Mouse (Mus musculus): ENCODE data around the gene Casz1. TPM values are rescaled to one million over a fixed set of nuclear protein-coding genes. Genes with fewer than 3 reads are reported as not detected.

Casz1 gene
- total RNA-seq, 2 experiments from 2014 or later = 1.1 to 1.8 TPM

DNA sequence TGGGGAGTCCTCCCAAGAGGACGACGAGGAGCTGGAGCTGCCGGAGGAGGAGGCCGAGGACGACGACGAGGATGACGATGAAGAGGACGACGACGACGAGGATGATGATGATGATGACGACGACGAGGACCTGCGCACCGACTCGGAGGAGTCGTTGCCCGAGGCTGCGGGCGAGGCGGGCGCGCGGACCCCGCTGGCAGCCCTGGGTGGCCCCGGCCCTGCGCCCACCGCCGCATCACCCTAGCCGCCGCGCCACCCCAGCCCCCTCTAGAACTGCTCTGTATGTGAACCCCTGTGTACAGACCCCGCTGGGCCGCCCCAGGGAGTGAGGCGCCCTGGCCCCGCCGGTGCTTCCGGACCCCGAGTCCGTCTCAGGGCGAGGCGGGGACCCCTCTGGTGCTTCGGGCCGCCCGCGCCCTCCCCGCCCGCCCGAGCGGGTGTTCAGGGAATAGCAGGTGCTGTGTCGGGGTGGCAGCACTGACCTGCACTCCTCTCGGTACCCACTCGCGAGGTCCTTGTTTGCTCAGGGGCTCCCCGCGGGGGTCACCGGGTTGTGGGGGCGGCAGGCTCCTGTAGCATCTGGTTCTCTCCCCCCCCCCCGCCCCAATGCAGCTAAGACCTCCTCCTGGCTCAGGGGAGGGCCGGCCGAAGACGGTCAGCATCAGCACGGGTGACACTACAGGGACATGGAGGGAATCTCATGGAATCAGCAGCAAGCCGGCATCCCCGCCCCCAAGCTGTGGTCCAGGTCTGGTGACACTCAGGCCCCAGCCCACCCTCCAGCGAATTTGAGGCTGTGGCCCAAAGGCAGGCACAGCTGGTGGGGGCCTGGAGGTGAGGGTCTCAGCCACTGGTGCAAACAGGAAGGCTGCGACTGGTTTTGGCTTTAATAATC lies 148.3 kb downstream of the Casz1 start:
- intact Hi-C loops (cut with DNase I) = no loop called here
- DNase-seq (ENCODE audit: low spot score in 2 of 2) = no peak

DNA sequence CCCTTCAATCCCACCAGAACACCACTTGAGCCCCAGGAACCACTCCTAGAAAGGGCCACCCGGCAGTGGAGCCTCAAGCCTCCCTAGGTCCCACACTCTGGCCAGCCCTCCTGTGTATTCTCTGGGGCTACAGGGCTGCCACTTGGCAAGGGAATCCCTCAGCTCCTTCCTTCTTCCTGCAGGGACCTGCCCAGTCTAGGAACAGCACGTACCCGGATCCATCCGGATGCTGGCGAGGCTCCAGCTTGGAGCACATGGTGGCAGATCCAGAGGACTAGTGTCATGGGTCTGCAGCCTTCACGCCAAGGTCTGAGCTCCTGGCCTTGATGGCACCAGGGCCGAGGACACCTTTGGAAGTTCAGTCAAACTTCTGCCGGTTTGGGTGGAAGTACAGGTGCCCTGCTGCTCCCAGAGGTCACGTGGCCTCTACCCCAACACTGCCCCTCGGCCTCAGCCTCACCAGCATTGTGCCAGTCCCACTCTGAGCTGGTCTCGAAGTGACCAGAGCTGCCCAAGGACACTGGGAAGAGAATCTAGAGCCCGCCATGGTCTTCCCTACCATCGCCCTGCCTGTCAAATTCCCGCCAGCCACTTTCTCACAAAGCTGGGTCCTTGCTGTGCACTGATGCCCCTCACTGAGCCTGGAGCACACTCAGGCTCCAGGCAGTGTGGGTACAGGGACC lies 151.0 kb downstream of the Casz1 start:
- intact Hi-C loops (cut with DNase I) = no loop called here
- no peak for DNase-seq (ENCODE audit: low spot score in 2 of 2)

DNA sequence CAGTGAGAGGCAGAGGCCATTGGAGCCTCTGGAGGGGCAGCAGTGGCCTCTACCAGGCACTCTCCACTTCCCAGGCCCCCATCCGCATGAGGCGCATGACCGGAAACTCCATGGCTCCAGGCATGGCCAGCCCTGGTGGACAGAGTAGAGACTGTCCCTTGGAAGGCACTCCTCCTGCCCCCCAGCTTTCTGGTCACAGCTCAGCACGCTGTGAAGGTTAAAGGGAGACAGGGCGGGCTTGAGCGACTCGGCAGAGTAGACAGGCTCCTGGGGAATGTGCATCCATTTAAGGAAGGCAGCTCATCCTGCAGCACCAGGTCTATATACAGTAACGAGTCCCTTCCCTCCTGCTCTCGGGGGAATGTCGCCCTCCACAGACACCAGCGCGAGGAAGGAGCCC lies 155.8 kb downstream of the Casz1 start:
- intact Hi-C loops (cut with DNase I) = no loop called here
- no peak for DNase-seq (ENCODE audit: low spot score in 2 of 2)

DNA sequence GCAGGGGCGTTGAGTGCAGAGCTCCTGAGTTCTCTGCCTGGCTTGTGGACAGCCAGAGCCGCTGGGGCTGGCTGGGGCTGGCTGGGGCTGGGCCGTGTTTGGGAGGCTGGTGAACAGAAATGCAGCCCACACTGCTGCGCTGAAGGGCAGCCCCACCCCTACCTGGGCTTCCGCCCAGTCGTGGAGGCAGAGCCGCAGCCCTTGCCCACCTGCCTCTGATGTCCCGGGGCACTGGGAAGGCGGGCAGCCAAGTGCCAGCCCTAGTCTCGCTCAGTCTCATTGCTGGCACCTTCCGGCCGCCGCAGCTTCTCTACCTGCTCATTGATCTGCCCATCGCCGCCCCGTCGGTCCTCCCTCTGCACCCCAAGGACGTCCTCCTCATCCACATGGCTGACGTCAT lies 156.9 kb downstream of the Casz1 start:
- intact Hi-C loops (cut with DNase I) = no loop called here
- DNase-seq (ENCODE audit: low spot score in 2 of 2) = no peak

DNA sequence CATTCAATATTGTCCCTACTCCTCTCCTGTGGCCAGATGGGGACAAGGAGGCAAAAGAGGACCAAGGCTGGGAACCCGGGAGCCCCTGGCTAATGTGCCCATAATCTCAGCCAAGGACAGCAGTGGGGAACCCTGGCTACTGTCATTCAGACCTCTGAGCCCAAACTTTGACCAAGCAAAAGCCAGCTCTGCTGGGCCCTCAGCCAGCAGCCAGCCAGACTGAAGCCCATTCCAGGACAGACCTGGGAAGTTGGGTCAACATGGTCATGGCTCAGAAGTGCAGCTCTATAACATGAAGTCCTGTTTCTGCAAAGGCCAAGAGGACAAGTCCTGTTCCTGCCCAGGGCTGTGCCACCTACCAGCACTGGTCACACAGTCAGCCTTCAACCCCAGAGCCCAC lies 157.9 kb downstream of the Casz1 start:
- intact Hi-C loops (cut with DNase I) = no loop called here
- DNase-seq (ENCODE audit: low spot score in 2 of 2) = no peak

DNA sequence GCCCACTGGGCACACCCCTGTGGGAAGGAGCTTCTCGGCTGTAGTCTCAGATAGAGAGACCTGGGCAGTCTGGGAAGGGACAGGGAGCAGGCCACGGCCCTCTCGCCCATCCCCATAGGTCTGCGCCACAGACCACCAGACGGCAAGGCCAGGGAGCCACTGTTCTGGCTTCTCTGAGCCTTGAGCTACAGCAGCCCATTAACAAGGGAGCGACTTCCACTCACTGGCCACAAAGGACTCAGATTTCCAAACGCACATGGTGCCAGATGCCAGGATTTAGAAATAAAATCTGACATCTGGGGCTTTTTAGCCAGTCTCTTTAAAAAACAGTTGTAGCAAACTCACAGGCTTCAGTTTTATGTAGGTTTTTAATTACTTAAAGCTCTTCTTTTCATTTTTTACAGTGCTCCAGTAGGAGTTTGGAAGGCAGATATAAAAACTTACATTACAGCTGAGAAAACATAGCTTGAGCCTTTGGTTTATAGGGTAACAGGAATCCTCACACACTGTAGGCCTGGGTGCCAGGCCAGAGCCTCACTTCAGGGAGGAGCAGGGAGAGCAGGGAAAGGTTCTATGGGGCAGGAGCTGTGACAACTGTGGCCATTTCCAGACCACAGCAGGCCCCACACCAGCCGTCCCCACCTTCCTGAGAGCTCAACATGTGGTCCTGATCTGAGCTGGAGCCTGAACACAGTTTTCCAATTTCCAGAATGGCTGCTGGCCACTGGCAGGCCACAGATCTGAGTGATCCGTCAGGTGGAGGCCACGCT lies 160.5 kb downstream of the Casz1 start:
- no peak for DNase-seq (ENCODE audit: low spot score in 2 of 2)
- intact Hi-C loops (cut with DNase I) = no loop called here

DNA sequence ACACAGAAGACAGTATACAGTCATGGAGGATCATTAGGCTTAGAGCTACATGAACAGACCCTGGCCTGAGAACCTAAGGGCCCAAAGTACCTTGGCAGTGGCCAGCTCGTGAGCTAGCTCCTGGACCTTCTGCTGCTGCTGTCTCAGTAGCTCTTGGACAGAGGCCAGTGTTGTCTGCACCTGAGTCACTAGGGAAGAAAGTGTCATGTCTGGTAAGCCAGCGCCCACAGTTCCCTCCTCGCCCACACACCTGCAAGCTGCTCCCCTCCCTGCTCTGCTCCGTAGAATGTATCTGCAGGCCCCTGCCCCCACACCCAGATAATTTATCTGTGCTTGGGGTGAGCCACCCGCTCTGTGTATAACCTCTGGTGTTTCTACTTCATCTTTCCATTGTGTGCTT lies 161.9 kb downstream of the Casz1 start:
- DNase-seq (ENCODE audit: low spot score in 2 of 2) = peak; percentile 34 to 55
- intact Hi-C loops (cut with DNase I) = no loop called here

DNA sequence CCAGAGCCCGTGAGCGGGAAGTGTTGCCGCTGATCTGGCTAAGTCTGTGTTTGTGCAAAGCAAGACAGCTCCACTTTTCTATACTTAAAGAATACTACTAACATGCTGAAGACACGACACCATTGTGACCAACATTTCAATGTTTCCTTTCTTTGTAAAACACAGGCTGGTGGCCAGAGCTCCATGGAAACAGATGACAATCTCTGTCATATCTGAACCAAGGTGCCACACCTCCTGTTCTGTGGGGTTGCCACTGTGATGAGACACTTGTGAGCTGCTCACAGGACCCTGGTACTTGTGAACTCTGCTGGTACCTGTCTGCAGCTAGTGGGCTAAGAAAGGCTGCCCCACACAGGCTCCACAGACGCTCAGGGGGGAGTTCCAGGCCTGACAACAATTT lies 164.6 kb downstream of the Casz1 start:
- no peak for DNase-seq (ENCODE audit: low spot score in 2 of 2)
- intact Hi-C loops (cut with DNase I) = no loop called here

DNA sequence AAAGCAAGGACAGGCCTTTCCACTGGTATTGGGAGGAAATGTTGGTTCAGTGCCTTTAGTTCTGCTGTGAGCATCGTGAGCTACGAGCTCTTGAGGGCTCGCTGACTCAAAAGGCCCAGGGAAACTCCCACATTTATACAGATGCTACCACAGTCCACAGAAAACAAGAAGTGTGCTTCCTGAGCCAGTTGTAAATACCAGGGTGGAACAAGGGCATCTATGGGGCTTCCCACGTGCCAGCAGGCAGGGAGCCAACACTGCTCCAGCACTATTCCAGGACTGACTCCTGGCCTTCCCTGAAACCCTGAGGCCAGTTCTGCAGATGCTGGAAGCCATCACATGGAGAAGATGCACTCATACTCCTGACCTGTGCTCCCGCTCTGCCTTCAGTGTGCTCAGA lies 165.4 kb downstream of the Casz1 start:
- intact Hi-C loops (cut with DNase I) = no loop called here
- DNase-seq (ENCODE audit: low spot score in 2 of 2) = no peak

DNA sequence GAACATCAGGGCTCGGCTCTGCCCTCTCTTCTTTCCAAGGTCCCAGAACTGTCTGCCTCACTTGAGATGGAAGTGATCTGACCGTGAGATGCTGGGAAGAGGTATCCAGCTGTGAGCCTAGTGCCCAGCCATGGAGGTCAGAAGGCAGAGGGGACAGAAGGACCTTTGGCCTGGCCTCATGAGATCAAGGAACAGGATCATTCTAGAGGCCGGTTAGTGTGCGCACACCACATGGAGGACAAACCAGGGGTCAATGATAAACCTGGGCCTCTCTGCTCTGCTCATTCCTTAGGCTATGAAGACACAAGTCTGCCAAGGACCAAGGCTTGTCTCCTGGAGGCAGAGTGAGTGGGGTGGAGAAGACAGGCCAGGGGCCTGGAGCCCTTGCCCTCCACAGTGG lies 166.5 kb downstream of the Casz1 start:
- intact Hi-C loops (cut with DNase I) = no loop called here
- DNase-seq (ENCODE audit: low spot score in 2 of 2) = no peak

DNA sequence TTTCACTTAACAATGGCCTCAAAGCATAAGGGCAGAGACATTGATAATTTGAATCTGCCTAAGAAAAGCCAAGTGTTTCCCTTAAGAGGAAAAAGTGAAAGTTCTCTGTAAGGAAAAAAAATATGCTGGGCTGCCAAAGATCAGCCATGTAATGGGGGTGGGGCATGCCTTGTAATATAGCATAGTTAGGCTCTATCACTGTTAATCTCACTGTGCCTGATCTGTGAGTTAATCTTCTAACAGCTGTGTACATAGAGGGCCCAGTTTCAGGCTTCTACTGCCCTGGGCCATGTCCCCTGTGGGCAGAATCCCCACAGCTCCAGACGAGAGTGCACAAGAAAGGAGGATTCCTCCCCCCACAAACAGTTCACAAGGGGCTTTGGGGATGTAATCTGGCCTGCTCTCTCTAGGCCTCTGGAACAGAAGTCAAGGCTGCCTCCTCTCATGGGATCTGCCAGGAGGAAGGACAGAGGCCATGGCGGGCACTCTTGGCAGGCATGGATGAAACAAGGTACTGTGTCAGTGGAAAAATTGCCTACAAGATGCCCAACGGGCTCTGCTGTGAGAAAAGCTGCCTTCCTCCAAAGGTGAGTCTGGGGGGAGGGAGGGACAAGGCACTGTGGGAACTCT lies 167.5 kb downstream of the Casz1 start:
- no peak for DNase-seq (ENCODE audit: low spot score in 2 of 2)
- intact Hi-C loops (cut with DNase I) = no loop called here

DNA sequence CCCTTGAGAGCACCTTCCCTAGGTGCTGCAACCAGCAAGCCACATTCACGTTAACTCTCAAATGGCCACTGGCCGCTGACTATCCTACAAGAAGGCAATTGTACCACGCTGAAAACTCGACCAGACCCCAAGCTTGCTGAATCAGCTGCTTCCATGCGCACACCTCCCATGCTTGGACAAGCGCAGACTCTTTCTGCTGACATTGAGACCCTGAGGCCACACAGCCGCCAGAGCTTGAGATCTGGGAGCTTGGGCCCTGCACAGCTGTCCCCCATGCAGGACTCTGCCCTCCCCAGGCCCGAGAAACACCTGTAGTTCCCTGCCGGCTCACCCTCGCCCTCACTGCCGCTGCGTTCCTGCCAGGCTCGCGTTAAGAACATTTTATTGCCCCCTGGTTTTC lies 168.5 kb downstream of the Casz1 start:
- DNase-seq (ENCODE audit: low spot score in 2 of 2) = no peak
- intact Hi-C loops (cut with DNase I) = no loop called here

DNA sequence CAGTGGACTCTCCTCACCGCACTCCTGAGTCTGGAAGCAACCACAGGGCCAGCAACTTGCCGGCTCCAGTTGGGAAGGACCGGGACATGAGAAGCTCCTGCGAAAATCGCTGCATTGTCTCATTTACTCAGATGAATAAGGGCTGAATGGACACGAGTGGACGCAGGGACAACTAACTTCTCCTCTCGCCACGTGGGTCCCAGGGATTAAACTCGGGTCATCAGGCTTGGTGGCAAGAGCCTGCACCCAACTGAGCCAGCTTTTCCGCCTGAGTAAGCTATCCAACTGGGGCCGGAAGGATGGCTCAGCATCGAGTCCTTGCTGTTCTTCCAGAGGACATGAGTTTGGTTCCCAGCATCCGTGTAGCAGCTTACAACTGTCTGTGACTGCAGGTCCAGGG lies 169.2 kb downstream of the Casz1 start:
- DNase-seq (ENCODE audit: low spot score in 2 of 2) = no peak
- intact Hi-C loops (cut with DNase I) = no loop called here

DNA sequence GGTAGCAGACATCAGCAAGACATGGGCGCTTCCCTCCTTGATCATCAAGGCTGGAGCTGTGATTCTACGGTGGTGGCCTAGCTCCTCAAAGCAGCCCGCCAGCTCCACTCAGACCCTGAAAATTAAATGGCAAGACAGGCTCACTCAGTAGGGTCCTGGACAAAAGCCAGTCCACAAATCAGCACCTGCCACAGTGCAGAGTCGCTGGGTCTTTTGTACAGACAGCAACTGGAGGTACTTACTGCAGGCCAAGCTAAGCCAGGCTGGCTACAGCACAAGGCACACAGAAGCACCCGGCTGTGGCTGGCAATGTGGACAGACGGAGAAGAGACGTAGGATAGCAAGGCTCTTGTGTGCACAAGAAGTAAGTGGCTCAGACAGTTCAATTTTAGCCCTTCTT lies 170.6 kb downstream of the Casz1 start:
- intact Hi-C loops (cut with DNase I) = no loop called here
- DNase-seq (ENCODE audit: low spot score in 2 of 2) = no peak

DNA sequence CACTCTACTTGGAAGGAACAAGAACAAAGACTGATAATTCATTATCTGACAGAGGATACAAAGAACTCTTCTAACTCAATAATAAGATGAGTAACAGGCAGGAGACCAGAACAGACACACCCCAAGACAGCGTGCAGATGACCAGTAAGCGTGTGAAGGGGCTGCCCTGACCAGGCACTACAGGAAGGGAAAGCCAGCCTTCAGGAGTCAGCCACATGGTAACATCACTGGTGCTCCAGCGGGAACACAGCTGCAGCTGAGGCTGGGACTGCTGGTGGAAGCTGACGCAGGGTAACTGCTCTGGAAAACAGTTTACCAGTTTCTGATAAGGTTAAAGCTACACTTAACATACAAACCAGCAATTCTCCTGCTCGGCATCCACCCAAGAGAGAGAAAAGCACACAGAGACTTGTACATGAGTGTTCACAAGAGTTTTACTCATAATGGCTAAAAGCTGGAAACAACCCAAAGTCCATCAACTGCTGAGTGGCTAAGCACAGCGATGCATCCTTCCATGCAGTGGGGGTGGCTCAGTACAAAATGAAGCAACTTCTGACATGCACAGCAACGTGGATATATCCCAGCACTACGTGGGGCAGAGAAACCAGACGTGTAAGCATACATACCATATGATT lies 174.1 kb downstream of the Casz1 start:
- intact Hi-C loops (cut with DNase I) = no loop called here

DNA sequence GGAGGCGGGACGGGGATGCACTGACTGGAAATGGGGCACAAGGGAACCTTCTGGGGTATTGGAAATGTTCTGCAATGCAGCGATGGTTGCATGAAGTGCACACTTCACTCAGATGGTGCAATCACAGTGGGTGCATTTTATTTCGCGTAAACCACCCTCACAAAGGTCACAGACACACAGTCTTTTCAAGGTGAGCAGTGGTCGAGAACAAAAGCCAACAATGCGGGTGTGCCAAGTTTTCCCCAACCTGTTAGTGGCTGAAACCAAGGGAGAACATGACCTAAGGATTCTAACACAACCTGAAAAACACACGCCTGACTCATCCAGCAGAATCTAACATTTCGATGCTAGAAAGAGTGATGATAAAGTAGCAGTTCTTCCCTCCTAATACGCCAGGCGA lies 174.7 kb downstream of the Casz1 start:
- intact Hi-C loops (cut with DNase I) = no loop called here
- DNase-seq (ENCODE audit: low spot score in 2 of 2) = no peak

More for the DNA sequence above, 174.1 kb downstream of the Casz1 start:
- no peak for DNase-seq (ENCODE audit: low spot score in 2 of 2)

DNA sequence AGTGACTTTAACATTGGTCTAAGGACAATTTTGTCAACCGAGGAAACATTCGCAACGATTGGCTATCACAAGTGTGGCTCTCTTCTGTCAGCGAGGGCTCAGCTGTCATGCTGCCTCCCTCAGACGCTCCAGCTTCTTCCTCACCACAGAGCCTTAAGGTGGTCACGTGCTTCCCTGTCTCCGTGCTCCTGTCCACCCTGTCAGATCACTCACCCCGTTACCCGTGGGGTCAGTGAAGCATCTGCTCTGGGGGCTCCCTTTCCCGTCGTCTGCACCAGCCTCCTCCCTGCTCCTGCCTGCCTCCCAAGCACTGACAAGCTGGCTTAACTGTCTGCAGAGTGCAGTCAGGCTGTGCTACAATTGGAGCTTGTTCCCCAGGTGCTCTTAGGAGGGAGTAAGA lies 175.6 kb downstream of the Casz1 start:
- intact Hi-C loops (cut with DNase I) = no loop called here
- DNase-seq (ENCODE audit: low spot score in 2 of 2) = no peak

DNA sequence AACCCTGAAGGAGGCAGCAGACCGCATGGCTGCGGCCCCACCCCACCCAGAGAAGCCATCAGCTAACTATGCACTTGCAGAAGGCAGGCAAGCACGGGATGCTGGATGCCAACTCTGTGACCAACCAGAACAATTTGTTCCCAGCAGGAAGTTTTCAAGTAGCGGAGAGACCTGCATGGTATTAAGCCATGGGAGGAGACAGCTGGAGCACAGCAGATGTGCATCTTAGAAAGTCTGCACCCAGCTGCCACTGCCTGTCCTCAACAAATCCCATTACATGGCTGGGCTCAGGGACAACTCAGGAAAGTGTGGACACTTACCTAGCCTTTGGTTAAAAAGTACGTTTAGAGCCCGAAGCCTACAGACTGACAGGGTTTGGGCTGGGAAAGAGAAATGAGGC lies 178.0 kb downstream of the Casz1 start:
- DNase-seq (ENCODE audit: low spot score in 2 of 2) = no peak
- intact Hi-C loops (cut with DNase I) = no loop called here

DNA sequence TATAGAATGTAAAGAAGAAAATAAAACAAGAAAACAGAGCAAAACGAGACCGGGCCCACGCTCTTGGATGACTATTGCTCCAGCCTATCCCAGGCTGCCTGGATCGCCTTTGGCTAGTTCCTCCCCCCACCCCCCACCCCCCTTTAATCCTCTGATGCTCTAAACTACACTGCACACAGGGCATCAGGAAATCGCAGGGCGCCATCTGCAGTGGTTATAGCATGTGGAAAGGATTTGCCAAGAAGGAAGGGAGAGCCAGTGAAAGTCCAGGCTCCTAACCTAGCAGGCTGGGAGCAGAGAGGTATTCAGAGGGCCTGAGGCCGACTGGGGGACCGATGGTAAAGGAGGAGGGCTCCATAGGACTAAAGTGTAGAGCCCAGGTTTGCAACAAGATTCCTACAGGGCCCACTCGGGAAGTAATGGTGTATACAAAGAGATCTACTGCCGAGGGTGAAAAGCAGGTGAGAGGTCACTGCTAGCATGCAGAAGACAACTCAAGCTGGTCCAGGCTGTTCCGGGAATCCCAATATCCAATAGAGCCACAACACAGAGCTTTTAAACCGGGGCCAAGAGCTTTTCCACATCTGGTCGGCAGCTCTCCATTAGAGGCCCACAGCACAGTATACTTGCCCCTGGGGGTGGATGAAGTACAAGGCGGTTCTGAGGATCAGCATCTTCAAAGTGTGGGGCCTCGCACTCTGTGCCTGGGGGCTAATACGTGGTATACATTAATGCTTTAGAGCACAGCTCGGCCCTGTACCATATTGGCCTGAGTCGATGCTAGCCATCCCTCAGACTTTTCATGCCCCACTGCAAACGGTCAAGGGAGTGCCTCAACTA lies 180.7 kb downstream of the Casz1 start:
- intact Hi-C loops (cut with DNase I) = no loop called here
- DNase-seq (ENCODE audit: low spot score in 2 of 2) = no peak
